Mouse (Mus musculus) lung, embryonic 16.5 days (tissue): ENCODE results near the gene Rec8. TPM values are rescaled to one million over a fixed set of nuclear protein-coding genes. Genes with fewer than 3 reads are reported as not detected.

Source experiments
- ATAC-seq: fragments of 200-750 bp; cut with Nextera tagmentation; 2 replicates; pipeline ENCODE4 v1.8.0; 2017; ENCODE audit warnings: low read depth, mild to moderate bottlenecking, moderate library complexity
- H3K27ac ChIP-seq: fragments of 300-500 bp; sonication (generic); 2 replicates; pipeline ENCODE4 v1.5.1; 2014; ENCODE audit warnings: mild to moderate bottlenecking, control low read depth, low read length
- H3K27me3 ChIP-seq: fragments of 300-500 bp; sonication (generic); 2 replicates; pipeline ENCODE4 v1.6.1; 2014; ENCODE audit warnings: low read depth, low read length, mixed read lengths; ENCODE audit not compliant: control insufficient read depth, insufficient read depth
- H3K36me3 ChIP-seq: fragments of 300-500 bp; sonication (generic); 2 replicates; pipeline ENCODE4 v1.6.1; 2014; ENCODE audit warnings: low read length; ENCODE audit not compliant: control insufficient read depth, insufficient read depth
- H3K4me1 ChIP-seq: fragments of 300-500 bp; sonication (generic); replicated peaks from 2 replicates; pipeline ENCODE4 v1.6.1; 2014; ENCODE audit warnings: low read length, mixed read lengths; ENCODE audit not compliant: control insufficient read depth, insufficient read depth
- H3K4me2 ChIP-seq: fragments of 300-500 bp; sonication (generic); 2 replicates; pipeline ENCODE4 v1.6.1; 2014; ENCODE audit warnings: low read depth, low read length, control low read depth
- H3K4me3 ChIP-seq: fragments of 300-500 bp; sonication (generic); 2 replicates; pipeline ENCODE4 v1.5.1; 2014; ENCODE audit warnings: mild to moderate bottlenecking, low read length, control low read depth
- H3K9ac ChIP-seq: fragments of 300-500 bp; sonication (generic); 2 replicates; pipeline ENCODE4 v1.6.1; 2014; ENCODE audit warnings: low read length, control low read depth
- H3K9me3 ChIP-seq: fragments of 300-500 bp; sonication (generic); 2 replicates; pipeline ENCODE4 v1.6.1; 2016; ENCODE audit warnings: low read length; ENCODE audit not compliant: control insufficient read depth
- WGBS: fragments of 180-500 bp; shearing (Covaris S2); extraction: QIAGEN DNeasy Blood & Tissue Kit; methylation state at CpG from one replicate; pipeline ENCODE4 v1.1.7; 2014; 5-methylcytosine and 5-hydroxymethylcytosine counted together
- polyA plus RNA-seq: library from polyadenylated mRNA; unstranded; fragments of >200 nt; fragmentation: Nextera tagmentation; extraction: Ambion mirVana; gene quantifications from 2 replicates; pipeline ENCODE4 v1.2.1, GENCODE M21; 2015

The Rec8 gene
- polyA plus RNA-seq, result 23.0 and 23.4 TPM in 2 replicates

- peak within 1 kb of the TSS; percentile 55 for H3K27ac ChIP-seq
- H3K9me3 ChIP-seq, result no peaks in the 10 kb centered on the region
- H3K36me3 ChIP-seq, result no peaks in the 10 kb centered on the region
- H3K27me3 ChIP-seq, result no peaks in the 10 kb centered on the region
- H3K4me2 ChIP-seq, result peak within 1 kb of the TSS; percentile 52
- WGBS, result 16% methylated on average over 21 of the region's 21 CpGs
- peak; percentile 88 for ATAC-seq
- H3K4me3 ChIP-seq, result peak within 1 kb of the TSS; percentile 48
- peak within 1 kb of the TSS; percentile 58 for H3K9ac ChIP-seq
- no peaks in the 10 kb centered on the region; the same call in 1 of the 2 replicates for H3K4me1 ChIP-seq
Observed at GRCm38 (mm10) chr14:55617822-55618221, at the start of gene Rec8. Gene Rec8 (plus strand): TSS chr14:55618037.

DNA sequence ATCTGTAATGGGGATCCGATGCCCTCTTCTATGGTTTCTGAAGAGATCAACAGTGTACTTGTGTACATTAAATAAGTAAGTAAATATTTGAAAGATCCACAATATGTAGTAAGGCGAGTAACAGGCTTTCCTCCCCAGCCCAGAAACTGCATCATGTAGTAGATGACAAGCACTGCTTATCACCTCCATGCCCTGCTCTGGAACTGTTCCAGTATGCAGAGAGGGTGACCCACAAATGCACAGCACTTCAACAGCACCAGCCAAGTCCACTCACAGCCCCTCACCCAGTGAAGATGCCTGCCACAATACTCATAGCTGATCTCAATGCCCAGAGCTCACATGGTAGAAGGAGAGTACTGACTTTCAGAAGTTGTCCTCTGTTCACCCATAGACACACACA is 47.2 kb upstream of the Rec8 start:
- whole genome bisulfite sequencing, result 66% methylated on average over 2 of the region's 2 CpGs
- H3K4me2 ChIP-seq, result no peak overlapping the region
- H3K4me1 ChIP-seq, result peaks cover 4% of the 10 kb centered on the region; the same call in 1 of the 2 replicates
- H3K9me3 ChIP-seq, result no peaks in the 10 kb centered on the region
- no peak overlapping the region for H3K4me3 ChIP-seq
- H3K27ac ChIP-seq, result no peak overlapping the region
- H3K36me3 ChIP-seq, result peaks cover 15% of the 10 kb centered on the region
- no peaks in the 10 kb centered on the region for H3K27me3 ChIP-seq
- no peak overlapping the region for H3K9ac ChIP-seq
- ATAC-seq, result no peak

GRCm38 (mm10) chr14:55571760-55572159 is 46.1 kb upstream of the Rec8 start:
- no peak overlapping the region for H3K9ac ChIP-seq
- H3K4me1 ChIP-seq, result peaks cover 9% of the 10 kb centered on the region
- H3K9me3 ChIP-seq, result no peaks in the 10 kb centered on the region
- no peak for ATAC-seq
- no peak overlapping the region for H3K27ac ChIP-seq
- H3K36me3 ChIP-seq, result peaks cover 6% of the 10 kb centered on the region
- H3K4me3 ChIP-seq, result no peak overlapping the region
- no peak overlapping the region for H3K4me2 ChIP-seq
- no peaks in the 10 kb centered on the region for H3K27me3 ChIP-seq

DNA sequence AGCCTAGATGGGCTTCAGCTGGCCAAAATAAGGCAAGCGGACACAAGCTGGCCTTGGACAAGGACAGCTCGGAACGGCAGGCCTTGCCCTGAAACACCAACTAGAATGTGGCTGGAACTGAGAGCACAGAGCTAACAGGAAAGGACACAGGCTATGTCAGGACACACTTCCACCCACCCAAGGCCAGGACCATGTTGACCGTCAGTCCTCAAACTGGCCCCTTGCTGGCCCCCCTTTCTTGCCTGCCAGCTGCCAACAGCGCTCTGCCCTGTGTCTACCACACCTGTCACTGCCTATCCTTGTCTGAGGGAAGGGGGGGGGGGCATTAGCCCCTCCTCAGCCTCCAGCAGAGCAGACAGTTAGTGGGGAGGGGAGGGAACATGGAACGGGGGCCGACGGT is 42.5 kb upstream of the Rec8 start, which contains the start of gene Fitm1:
TSS of gene Fitm1 (plus strand) at position 316 of the 400 bp plus-strand sequence.
- H3K4me3 ChIP-seq, result no peak within 1 kb of the TSS
- peaks cover 16% of the 10 kb centered on the region for H3K4me1 ChIP-seq
- H3K4me2 ChIP-seq, result no peak within 1 kb of the TSS
- no peak for ATAC-seq
- H3K27ac ChIP-seq, result peak within 1 kb of the TSS; percentile 27
- H3K27me3 ChIP-seq, result no peaks in the 10 kb centered on the region
- H3K9me3 ChIP-seq, result no peaks in the 10 kb centered on the region
- peak within 1 kb of the TSS; percentile 24 for H3K9ac ChIP-seq
- H3K36me3 ChIP-seq, result no peaks in the 10 kb centered on the region
- 60% methylated on average over 8 of the region's 8 CpGs for WGBS

GRCm38 (mm10) chr14:55575711-55576110 is 42.1 kb upstream of the Rec8 start:
- peak overlapping the region; percentile 27; the same call in 1 of the 2 replicates for H3K27ac ChIP-seq
- ATAC-seq, result no peak
- no peak overlapping the region for H3K4me3 ChIP-seq
- H3K9ac ChIP-seq, result peak overlapping the region; percentile 24
- H3K27me3 ChIP-seq, result no peaks in the 10 kb centered on the region
- 62% methylated on average over 13 of the region's 13 CpGs for WGBS
- H3K9me3 ChIP-seq, result no peaks in the 10 kb centered on the region
- peaks cover 2% of the 10 kb centered on the region; the same call in 1 of the 2 replicates for H3K36me3 ChIP-seq
- no peak overlapping the region for H3K4me2 ChIP-seq
- H3K4me1 ChIP-seq, result peaks cover 16% of the 10 kb centered on the region

DNA sequence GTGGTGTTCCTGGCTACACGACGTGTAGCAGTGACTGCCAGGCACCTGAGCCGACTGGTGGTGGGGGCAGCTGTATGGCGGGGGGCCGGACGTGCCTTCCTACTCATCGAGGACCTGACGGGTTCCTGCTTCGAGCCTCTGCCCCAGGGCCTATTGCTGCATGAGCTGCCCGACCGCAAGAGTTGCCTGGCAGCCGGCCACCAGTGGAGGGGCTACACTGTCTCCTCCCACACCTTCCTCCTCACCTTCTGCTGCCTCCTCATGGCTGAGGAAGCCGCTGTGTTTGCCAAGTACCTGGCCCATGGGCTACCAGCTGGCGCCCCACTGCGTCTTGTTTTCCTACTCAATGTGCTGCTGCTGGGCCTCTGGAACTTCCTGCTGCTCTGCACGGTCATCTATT is 41.5 kb upstream of the Rec8 start:
- Histone ChIP-seq H3K4me1 (peaks cover 16% of the 10 kb centered on the region), H3K9ac (0 out of 2 replicates have a peak overlapping the region, but pooled peaks have one; percentile 24), H3K4me2 (no peak overlapping the region), H3K36me3 (peaks cover 2% of the 10 kb centered on the region; the same call in 1 of the 2 replicates), H3K9me3 (no peaks in the 10 kb centered on the region), H3K4me3 (no peak overlapping the region), H3K27me3 (no peaks in the 10 kb centered on the region), H3K27ac (peak overlapping the region; percentile 27)
- peak; percentile 13; the same call in 1 of the 2 replicates for ATAC-seq
- 53% methylated on average over 16 of the region's 16 CpGs for WGBS

- under 1% methylated on average over 31 of the region's 32 CpGs for WGBS
- ATAC-seq, result peak; percentile 95
- peak within 1 kb of the TSS; percentile 94 for H3K27ac ChIP-seq
Observed at GRCm38 (mm10) chr14:55577871-55578667, 39.8 kb upstream of the Rec8 start, which contains the start of gene Psme1. Gene Psme1 (plus strand): TSS chr14:55578123.

GRCm38 (mm10) chr14:55578668-55579269 is 39.1 kb upstream of the Rec8 start:
- WGBS, result 22% methylated on average over 6 of the region's 6 CpGs
- peak overlapping the region; percentile 94 for H3K27ac ChIP-seq
- H3K4me2 ChIP-seq, result peak overlapping the region; percentile 75
- H3K4me1 ChIP-seq, result peaks cover 16% of the 10 kb centered on the region
- peak overlapping the region; percentile 97 for H3K9ac ChIP-seq
- H3K9me3 ChIP-seq, result no peaks in the 10 kb centered on the region
- H3K27me3 ChIP-seq, result no peaks in the 10 kb centered on the region
- ATAC-seq, result peak; percentile 42
- peaks cover 6% of the 10 kb centered on the region; the same call in 1 of the 2 replicates for H3K36me3 ChIP-seq
- peak overlapping the region; percentile 95 for H3K4me3 ChIP-seq

More at GRCm38 (mm10) chr14:55577871-55578667, 39.8 kb upstream of the Rec8 start, which contains the start of gene Psme1:
- H3K9ac ChIP-seq, result peak within 1 kb of the TSS; percentile 97
- no peaks in the 10 kb centered on the region for H3K27me3 ChIP-seq
- peaks cover 16% of the 10 kb centered on the region for H3K4me1 ChIP-seq
- peaks cover 6% of the 10 kb centered on the region; the same call in 1 of the 2 replicates for H3K36me3 ChIP-seq
- peak within 1 kb of the TSS; percentile 95 for H3K4me3 ChIP-seq
- peak within 1 kb of the TSS; percentile 75 for H3K4me2 ChIP-seq
- no peaks in the 10 kb centered on the region for H3K9me3 ChIP-seq
